Mouse (Mus musculus) megakaryocyte, embryonic 14.5 days (primary cell): ENCODE measurements around the gene Sgip1.

ENCODE experiments used
- FLI1 ChIP-seq: IDR thresholded peaks from 2 replicates; pipeline ENCODE4 v1.6.1; 2012; ENCODE audit warnings: low read length, inconsistent platforms, mixed read lengths
- GATA1 ChIP-seq: IDR thresholded peaks from 3 replicates; pipeline ENCODE4 v1.6.1; 2012; ENCODE audit warnings: mixed read lengths, low read length, inconsistent platforms, borderline replicate concordance

- TF ChIP-seq GATA1: no peak
- TF ChIP-seq FLI1: no peak
Measured at GRCm38 (mm10) chr4:102930679-102931078, 189.6 kb downstream of the Sgip1 start.
